Mouse (Mus musculus) cerebellum, adult 2 months (tissue): ENCODE results near the gene Ap1m1.

Experiments used
- CTCF ChIP-seq: fragments of 200-500 bp; IDR thresholded peaks from 2 replicates; pipeline ENCODE4 v1.5.1; 2011; ENCODE audit warnings: low read depth, mild to moderate bottlenecking, control low read depth, low read length, moderate library complexity, borderline replicate concordance; ENCODE audit not compliant: insufficient read depth
- POLR2A ChIP-seq: fragments of 200-500 bp; IDR thresholded peaks from 2 replicates; pipeline ENCODE4 v1.6.1; 2011; ENCODE audit warnings: low read length, control low read depth, borderline replicate concordance; ENCODE audit not compliant: insufficient read depth

DNA sequence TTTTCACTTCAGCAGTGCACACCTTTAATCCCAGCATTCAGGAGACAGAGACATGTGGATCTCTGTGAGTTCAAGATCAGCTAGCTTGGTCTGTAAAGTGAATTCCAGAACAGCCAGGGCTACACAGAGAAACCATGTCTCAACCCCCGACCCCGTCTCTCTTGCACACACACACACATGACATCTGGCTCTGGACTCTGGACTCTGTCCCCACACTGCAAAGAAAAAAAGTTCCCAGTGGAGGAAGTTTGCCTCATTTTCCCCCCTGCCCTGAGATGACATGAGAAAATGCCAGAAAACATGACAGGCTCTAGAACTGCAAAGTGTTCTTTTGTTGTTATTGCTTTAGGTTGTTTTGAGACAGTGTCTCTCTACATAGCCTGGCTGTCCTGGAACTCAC is 20.0 kb downstream of the Ap1m1 start:
- TF ChIP-seq CTCF (no peak), POLR2A (no peak)
